Mouse (Mus musculus) cortical plate, adult 2 months (tissue): Measurements from ENCODE around the gene Ifit2.

Experiments used
- CTCF ChIP-seq: fragments of 200-500 bp; IDR thresholded peaks from 2 replicates; pipeline ENCODE4 v1.5.1; 2011; ENCODE audit warnings: mild to moderate bottlenecking, control low read depth, low read length; ENCODE audit not compliant: insufficient read depth; ENCODE audit errors: extremely low read depth
- POLR2A ChIP-seq: fragments of 200-500 bp; IDR thresholded peaks from 2 replicates; pipeline ENCODE4 v1.6.1; 2011; ENCODE audit warnings: mild to moderate bottlenecking, low read length, control low read depth; ENCODE audit not compliant: insufficient read depth; ENCODE audit errors: extremely low read depth

DNA sequence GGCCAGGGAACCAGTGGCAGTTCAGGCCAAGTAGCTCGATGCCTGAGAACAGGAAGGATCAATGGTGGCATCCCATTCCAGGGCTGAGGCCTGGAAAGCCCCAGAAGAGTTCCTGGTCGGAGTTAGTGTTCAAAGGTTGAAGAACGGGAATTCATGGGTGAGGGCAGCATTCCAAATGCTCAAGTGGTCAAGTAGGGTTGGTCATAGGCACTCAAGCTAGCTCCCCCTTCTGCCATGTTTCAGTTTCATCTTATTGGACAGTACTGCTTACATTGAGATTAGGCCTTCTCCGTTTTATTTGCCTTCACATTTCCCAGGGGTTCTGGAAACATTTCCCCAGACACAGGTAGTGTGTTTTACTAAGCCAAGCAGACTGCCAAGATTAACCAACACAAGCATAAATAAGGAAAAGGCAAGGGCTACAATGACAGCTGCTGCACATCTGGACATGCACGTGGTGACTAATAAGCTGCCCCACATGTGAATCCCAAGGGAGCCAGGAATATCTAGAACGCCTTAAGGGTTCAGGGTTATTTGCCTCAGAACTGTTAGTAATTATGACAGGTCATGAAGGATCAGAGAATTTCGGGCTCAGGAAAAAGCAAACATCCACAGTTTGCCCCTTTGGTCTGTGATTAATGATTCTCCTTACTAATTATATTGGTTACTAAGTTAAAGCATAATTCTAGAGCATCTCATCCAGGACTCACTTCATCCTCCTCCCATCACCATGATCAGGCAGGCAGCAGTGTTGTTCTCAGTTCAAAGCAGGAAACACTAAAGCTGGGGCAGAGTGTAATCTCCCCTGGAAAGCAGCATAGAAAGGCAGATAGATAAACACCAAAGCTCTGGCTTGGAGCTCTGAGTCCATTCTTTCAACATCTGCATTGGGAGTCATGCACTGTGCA is 18.7 kb downstream of the Ifit2 start:
- TF ChIP-seq CTCF: no peak
- no peak for TF ChIP-seq POLR2A
